Mouse (Mus musculus) MEL (cell line): Measurements from ENCODE around the gene Metap2. TPM values are rescaled to one million over a fixed set of nuclear protein-coding genes. Genes with fewer than 3 reads are reported as not detected.

ENCODE experiments used
- DNase-seq: peaks from one replicate; pipeline ENCODE4 v3.0.0; 2011; ENCODE audit warnings: low read depth, low spot score
- H3K27ac ChIP-seq: 2 replicates; pipeline ENCODE4 v1.5.1; 2012; ENCODE audit warnings: low read depth, mild to moderate bottlenecking, control low read depth, low read length, moderate library complexity; ENCODE audit not compliant: control insufficient read depth
- H3K27me3 ChIP-seq, 2 experiments: fragments of 150-350 bp in 1 of 2; sonication (generic) in 1 of 2; 2 replicates each; pipeline ENCODE4 v1.6.1; 2012; ENCODE audit warnings: low read length in 2 of 2, mild to moderate bottlenecking in 2 of 2, improper control_type of control experiment in 1 of 2, moderate library complexity in 1 of 2; ENCODE audit not compliant: insufficient read depth in 2 of 2, control insufficient read depth in 1 of 2
- H3K36me3 ChIP-seq, 2 experiments: 2 replicates each; pipeline ENCODE4 v1.6.1; 2012 to 2014; ENCODE audit warnings: low read length in 2 of 2, improper control_type of control experiment in 1 of 2, inconsistent platforms in 1 of 2, mild to moderate bottlenecking in 1 of 2; ENCODE audit not compliant: insufficient read depth in 2 of 2, control insufficient read depth in 1 of 2
- H3K4me1 ChIP-seq, 2 experiments: fragments of 150-350 bp in 1 of 2; sonication (generic) in 1 of 2; 2 replicates each; pipeline ENCODE4 v1.6.1; 2012; ENCODE audit warnings: low read length in 2 of 2, improper control_type of control experiment in 1 of 2, mild to moderate bottlenecking in 1 of 2; ENCODE audit not compliant: insufficient read depth in 2 of 2, control insufficient read depth in 1 of 2
- H3K4me3 ChIP-seq, 2 experiments: fragments of 150-350 bp in 1 of 2; sonication (generic) in 1 of 2; 2 replicates each; pipeline ENCODE4 v1.5.1; 2012; ENCODE audit warnings: low read depth in 2 of 2, low read length in 2 of 2, mild to moderate bottlenecking in 2 of 2, moderate library complexity in 2 of 2, control low read depth in 1 of 2, improper control_type of control experiment in 1 of 2; ENCODE audit not compliant: control insufficient read depth in 1 of 2, insufficient read depth in 1 of 2
- H3K79me2 ChIP-seq: 2 replicates; pipeline ENCODE4 v1.6.1; 2012; ENCODE audit warnings: mild to moderate bottlenecking, low read length, moderate library complexity; ENCODE audit not compliant: control insufficient read depth, poor library complexity, insufficient read depth
- H3K9ac ChIP-seq: 2 replicates; pipeline ENCODE4 v1.6.1; 2012; ENCODE audit warnings: low read depth, mild to moderate bottlenecking, control low read depth, low read length, moderate library complexity; ENCODE audit not compliant: control insufficient read depth, poor library complexity, severe bottlenecking
- H3K9me3 ChIP-seq: fragments of 150-350 bp; sonication (generic); replicated peaks from 2 replicates; pipeline ENCODE4 v1.6.1; 2012; ENCODE audit warnings: mild to moderate bottlenecking, low read length, improper control_type of control experiment, moderate library complexity; ENCODE audit not compliant: insufficient read depth
- CTCF ChIP-seq, 3 experiments: IDR thresholded peaks in 2 of 3; conservative IDR thresholded peaks in 1 of 3; 2 replicates each; pipeline ENCODE4 v1.5.1; 2011 to 2012; ENCODE audit warnings: low read length in 3 of 3, low read depth in 2 of 3, mild to moderate bottlenecking in 2 of 3, improper control_type of control experiment in 1 of 3, inconsistent platforms in 1 of 3, mixed read lengths in 1 of 3, moderate library complexity in 1 of 3; ENCODE audit not compliant: control insufficient read depth in 1 of 3, insufficient read depth in 1 of 3, poor library complexity in 1 of 3, severe bottlenecking in 1 of 3
- ELF1 ChIP-seq: IDR thresholded peaks from 2 replicates; pipeline ENCODE4 v1.6.1; 2014; ENCODE audit warnings: low read depth, mild to moderate bottlenecking, inconsistent platforms, low read length, improper control_type of control experiment, moderate library complexity
- EP300 ChIP-seq, 2 experiments: IDR thresholded peaks; 2 replicates each; pipeline ENCODE4 v1.6.1; 2011; ENCODE audit warnings: improper control_type of control experiment in 2 of 2, low read length in 2 of 2, low read depth in 1 of 2, mild to moderate bottlenecking in 1 of 2
- ETS1 ChIP-seq: IDR thresholded peaks from 2 replicates; pipeline ENCODE4 v1.6.1; 2012; ENCODE audit warnings: low read depth, mild to moderate bottlenecking, inconsistent platforms, low read length, improper control_type of control experiment, moderate library complexity
- GABPA ChIP-seq: IDR thresholded peaks from 2 replicates; pipeline ENCODE4 v1.6.1; 2012; ENCODE audit warnings: low read depth, mild to moderate bottlenecking, inconsistent platforms, low read length, improper control_type of control experiment, moderate library complexity
- GATA1 ChIP-seq: IDR thresholded peaks from 2 replicates; pipeline ENCODE4 v1.6.1; 2011; ENCODE audit warnings: low read depth, low read length, improper control_type of control experiment
- JUND ChIP-seq: IDR thresholded peaks from 2 replicates; pipeline ENCODE4 v1.6.1; 2011; ENCODE audit warnings: low read depth, mild to moderate bottlenecking, improper control_type of control experiment, low read length
- MXI1 ChIP-seq: IDR thresholded peaks from 2 replicates; pipeline ENCODE4 v1.6.1; 2011; ENCODE audit warnings: mild to moderate bottlenecking, low read depth, low read length, improper control_type of control experiment
- MYB ChIP-seq: IDR thresholded peaks from 2 replicates; pipeline ENCODE4 v1.6.1; 2011; ENCODE audit warnings: mild to moderate bottlenecking, low read depth, low read length, improper control_type of control experiment
- NELFE ChIP-seq: IDR thresholded peaks from 2 replicates; pipeline ENCODE4 v1.6.1; 2011; ENCODE audit warnings: low read depth, low read length, improper control_type of control experiment
- POLR2AphosphoS2 ChIP-seq: IDR thresholded peaks from 2 replicates; pipeline ENCODE4 v1.6.1; 2011; ENCODE audit warnings: low read length, improper control_type of control experiment
- RCOR1 ChIP-seq: IDR thresholded peaks from 2 replicates; pipeline ENCODE4 v1.6.1; 2012; ENCODE audit warnings: low read depth, mild to moderate bottlenecking, inconsistent platforms, low read length, improper control_type of control experiment
- SIN3A ChIP-seq: IDR thresholded peaks from 2 replicates; pipeline ENCODE4 v1.6.1; 2012; ENCODE audit warnings: low read length, improper control_type of control experiment, inconsistent platforms
- TAL1 ChIP-seq: IDR thresholded peaks from 2 replicates; pipeline ENCODE4 v1.6.1; 2012; ENCODE audit warnings: mild to moderate bottlenecking, inconsistent platforms, low read length, moderate library complexity, mixed read lengths
- TCF12 ChIP-seq: IDR thresholded peaks from 2 replicates; pipeline ENCODE4 v1.6.1; 2014; ENCODE audit warnings: low read depth, mild to moderate bottlenecking, inconsistent platforms, low read length, improper control_type of control experiment, moderate library complexity
- ZMIZ1 ChIP-seq: IDR thresholded peaks from 2 replicates; pipeline ENCODE4 v1.6.1; 2012; ENCODE audit warnings: low read depth, mild to moderate bottlenecking, inconsistent platforms, low read length, improper control_type of control experiment, moderate library complexity
- ZNF384 ChIP-seq: IDR thresholded peaks from 2 replicates; pipeline ENCODE4 v1.6.1; 2012; ENCODE audit warnings: low read depth, mild to moderate bottlenecking, inconsistent platforms, low read length, improper control_type of control experiment
- polyA plus RNA-seq, 2 experiments: library from polyadenylated mRNA; stranded (reverse) in 1 of 2; unstranded in 1 of 2; fragments of >175 nt in 1 of 2; fragments of >200 nt in 1 of 2; gene quantifications; 2 replicates each; pipeline versions ENCODE4 v1.2.1 to v1.2.4; 2012; ENCODE audit warnings: low replicate concordance in 2 of 2, low read depth in 1 of 2; ENCODE audit not compliant: insufficient read length in 2 of 2, insufficient read depth in 1 of 2, missing spikeins in 1 of 2
- total RNA-seq: library from RNA; depleted of rRNA; stranded (reverse); fragments of 300-350 nt; gene quantifications from 2 replicates; pipeline ENCODE4 v1.2.3, GENCODE M21; 2012

The Metap2 gene
- total and polyA plus RNA-seq, 3 experiments: 326 to 2,567 (median 921) TPM

DNA sequence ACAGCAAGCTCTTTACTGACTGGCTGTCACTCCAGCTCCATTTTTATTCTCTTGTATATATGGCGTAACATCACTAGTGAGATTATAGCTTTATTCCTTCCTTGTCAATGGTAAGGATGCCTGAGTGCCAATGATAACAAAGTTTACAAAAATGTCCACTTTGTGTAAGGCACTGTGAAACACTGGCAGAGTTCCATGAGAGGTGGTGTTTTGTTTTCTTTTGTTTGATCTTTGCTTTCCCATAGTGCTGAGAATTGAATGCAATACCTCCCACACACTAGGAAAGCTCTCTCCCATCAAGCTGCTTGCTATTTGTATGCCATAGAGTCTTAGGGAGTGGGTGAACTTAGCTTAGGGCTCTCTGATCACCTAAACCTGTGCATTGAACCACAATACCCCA is 16.0 kb upstream of the Metap2 start:
- 0 out of 4 replicates have a peak, but pooled peaks of 1 of the 2 experiments have one; percentile 10 for TF ChIP-seq EP300 (IDR thresholded peaks at IDR 0.05; ENCODE audit: low read depth in 1 of 2, low read length in 2 of 2)
- no peak for TF ChIP-seq GATA1
- peak; percentile 34; the same call in 1 of the 2 replicates for TF ChIP-seq TCF12
- no peak for TF ChIP-seq MYB
- 0 out of 2 replicates have a peak, but pooled peaks have one; percentile 35 for TF ChIP-seq ETS1
- peak; percentile 34; the same call in 1 of the 2 replicates for TF ChIP-seq TAL1
- Histone ChIP-seq H3K36me3 (peaks cover 0 to 40% of the 10 kb centered on the region in 2 experiments; a peak in 2 of 4 replicates), H3K27me3 (no peaks in the 10 kb centered on the region), H3K9me3 (no peaks in the 10 kb centered on the region), H3K79me2 (no peaks in the 10 kb centered on the region; the same call in 1 of the 2 replicates), H3K4me1 (peaks cover 25 to 41% of the 10 kb centered on the region in 2 experiments), H3K27ac (peak overlapping the region; percentile 91), H3K9ac (peak overlapping the region; percentile 62), H3K4me3 (no peak overlapping the region; a peak in 1 of 4 replicates)
- DNase-seq: peak; percentile 38

DNA sequence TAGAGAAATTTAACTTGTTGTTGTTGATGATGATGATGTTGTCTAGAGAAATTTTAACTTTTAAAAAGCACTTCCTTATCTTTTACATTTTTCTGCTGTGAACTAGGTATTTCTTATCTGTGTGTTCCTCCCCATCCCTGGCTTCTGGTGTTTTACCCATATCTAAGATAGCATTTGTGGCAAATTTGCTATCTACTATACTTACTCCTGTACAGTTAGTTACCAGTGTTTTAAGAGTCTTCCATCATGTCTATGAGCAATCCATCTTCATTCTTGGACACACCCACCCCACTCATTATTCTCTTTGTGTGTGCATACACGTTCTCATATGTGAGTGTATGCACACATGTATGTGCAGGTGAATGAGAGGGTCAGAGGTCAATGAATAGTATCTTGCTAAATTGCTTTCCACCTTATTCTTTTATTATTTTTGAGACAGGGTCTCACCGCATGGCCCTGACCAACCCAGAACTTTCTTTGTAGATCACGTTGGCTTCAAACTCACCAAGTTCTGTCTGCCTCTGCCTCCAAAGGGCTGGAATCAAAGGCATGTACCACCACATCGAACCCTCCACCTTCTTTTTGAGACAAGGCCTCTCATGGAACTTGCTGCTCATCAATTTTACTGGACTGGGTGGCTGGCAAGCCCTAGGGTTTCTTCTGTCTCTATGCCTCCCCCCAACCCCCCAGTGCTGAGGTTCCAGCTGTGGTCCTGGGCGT is 15.4 kb upstream of the Metap2 start:
- Histone ChIP-seq H3K9ac (peak overlapping the region; percentile 63), H3K36me3 (peaks cover 0 to 37% of the 10 kb centered on the region in 2 experiments; a peak in 2 of 4 replicates), H3K79me2 (no peaks in the 10 kb centered on the region; the same call in 1 of the 2 replicates), H3K27me3 (no peaks in the 10 kb centered on the region), H3K9me3 (no peaks in the 10 kb centered on the region), H3K27ac (peak overlapping the region; percentile 91), H3K4me3 (peak overlapping the region; percentile 34 to 35), H3K4me1 (peaks cover 22 to 37% of the 10 kb centered on the region in 2 experiments)
- peak; percentile 63 for DNase-seq
- TF ChIP-seq TCF12: peak; percentile 97
- TF ChIP-seq ETS1: peak; percentile 95
- peak; percentile 97 for TF ChIP-seq GATA1
- peak; percentile 43; the same call in 1 of the 2 replicates for TF ChIP-seq ELF1
- peak; percentile 1; the same call in 1 of the 2 replicates for TF ChIP-seq MXI1
- TF ChIP-seq EP300 (IDR thresholded peaks at IDR 0.05; ENCODE audit: low read depth in 1 of 2, low read length in 2 of 2): peak; percentile 96
- peak; percentile 6 for TF ChIP-seq ZNF384
- TF ChIP-seq ZMIZ1: no peak
- TF ChIP-seq GABPA: no peak
- peak; percentile 71; the same call in 1 of the 2 replicates for TF ChIP-seq SIN3A
- peak; percentile 84 for TF ChIP-seq RCOR1
- no peak for TF ChIP-seq JUND
- no peak for TF ChIP-seq POLR2AphosphoS2
- no peak for TF ChIP-seq NELFE
- peak; percentile 58 for TF ChIP-seq TAL1
- TF ChIP-seq CTCF (IDR thresholded peaks at IDR 0.05 in 2 of 3, conservative IDR thresholded peaks at IDR 0.05 in 1 of 3; ENCODE audit: control insufficient read depth in 1 of 3, insufficient read depth in 1 of 3, low read depth in 2 of 3, low read length in 3 of 3, poor library complexity in 1 of 3, severe bottlenecking in 1 of 3): no peak
